Mouse (Mus musculus) stomach, embryonic 16.5 days (tissue): ENCODE results near the gene Tigd3. TPM values are rescaled to one million over a fixed set of nuclear protein-coding genes. Genes with fewer than 3 reads are reported as not detected.
A peak's percentile ranks its signal among the peaks of the same experiment; 100 is the strongest.

Source experiments
- ATAC-seq: fragments of 200-750 bp; cut with Nextera tagmentation; 2 replicates; pipeline ENCODE4 v1.8.0; 2017; ENCODE audit warnings: moderate number of reproducible peaks, moderate TSS enrichment; ENCODE audit not compliant: insufficient read depth, low FRiP score
- H3K27ac ChIP-seq: fragments of 300-500 bp; sonication (generic); 2 replicates; pipeline ENCODE4 v1.5.1; 2014; ENCODE audit warnings: low read length
- H3K27me3 ChIP-seq: fragments of 300-500 bp; sonication (generic); 2 replicates; pipeline ENCODE4 v1.6.1; 2014; ENCODE audit warnings: low read length, control low read depth, mixed read lengths; ENCODE audit not compliant: control insufficient read depth, insufficient read depth
- H3K36me3 ChIP-seq: fragments of 300-500 bp; sonication (generic); 2 replicates; pipeline ENCODE4 v1.6.1; 2014; ENCODE audit warnings: low read length; ENCODE audit not compliant: control insufficient read depth, insufficient read depth
- H3K4me1 ChIP-seq: fragments of 300-500 bp; sonication (generic); 2 replicates; pipeline ENCODE4 v1.6.1; 2014; ENCODE audit warnings: low read length, control low read depth, mixed read lengths; ENCODE audit not compliant: control insufficient read depth, insufficient read depth
- H3K4me2 ChIP-seq: fragments of 300-500 bp; sonication (generic); 2 replicates; pipeline ENCODE4 v1.6.1; 2014; ENCODE audit warnings: low read depth, low read length, mixed read lengths
- H3K4me3 ChIP-seq: fragments of 300-500 bp; sonication (generic); replicated peaks from 2 replicates; pipeline ENCODE4 v1.5.1; 2014; ENCODE audit warnings: mild to moderate bottlenecking, low read length
- H3K9ac ChIP-seq: fragments of 300-500 bp; sonication (generic); 2 replicates; pipeline ENCODE4 v1.6.1; 2014; ENCODE audit warnings: low read length
- H3K9me3 ChIP-seq: fragments of 300-500 bp; sonication (generic); replicated peaks from 2 replicates; pipeline ENCODE4 v1.6.1; 2016; ENCODE audit warnings: low read length, control low read depth; ENCODE audit not compliant: control insufficient read depth
- WGBS: fragments of 180-500 bp; shearing (Covaris S2); extraction: QIAGEN DNeasy Blood & Tissue Kit; methylation state at CpG from one replicate; pipeline ENCODE4 v1.1.7; 2014; 5-methylcytosine and 5-hydroxymethylcytosine counted together
- polyA plus RNA-seq: library from polyadenylated mRNA; unstranded; fragments of >200 nt; fragmentation: Nextera tagmentation; extraction: Ambion mirVana; gene quantifications from 2 replicates; pipeline ENCODE4 v1.2.1, GENCODE M21; 2015

The Tigd3 gene
- polyA plus RNA-seq, 1 experiment from 2014 or later = 1.8 TPM

GRCm38 (mm10) chr19:5852035-5852722 is 41.8 kb downstream of the Tigd3 start:
- H3K4me3 ChIP-seq = no peak overlapping the region
- H3K4me1 ChIP-seq = peaks cover 48% of the 10 kb centered on the region
- 73% methylated on average over 12 of the region's 12 CpGs for WGBS
- H3K4me2 ChIP-seq = no peak overlapping the region
- H3K9me3 ChIP-seq = no peaks in the 10 kb centered on the region
- H3K9ac ChIP-seq = peak overlapping the region; percentile 47
- H3K27me3 ChIP-seq = no peaks in the 10 kb centered on the region
- peak overlapping the region; percentile 76 for H3K27ac ChIP-seq
- H3K36me3 ChIP-seq = no peaks in the 10 kb centered on the region
- ATAC-seq = no peak

GRCm38 (mm10) chr19:5851481-5851971 is 42.4 kb downstream of the Tigd3 start:
- peak overlapping the region; percentile 22; the same call in 1 of the 2 replicates for H3K4me2 ChIP-seq
- peak overlapping the region; percentile 76 for H3K27ac ChIP-seq
- H3K27me3 ChIP-seq = no peaks in the 10 kb centered on the region
- ATAC-seq = no peak
- H3K36me3 ChIP-seq = no peaks in the 10 kb centered on the region
- H3K9ac ChIP-seq = peak overlapping the region; percentile 30
- 59% methylated on average over 5 of the region's 5 CpGs for WGBS
- no peaks in the 10 kb centered on the region for H3K9me3 ChIP-seq
- H3K4me1 ChIP-seq = peaks cover 53% of the 10 kb centered on the region
- no peak overlapping the region for H3K4me3 ChIP-seq

- Histone ChIP-seq H3K27me3 (no peaks in the 10 kb centered on the region), H3K27ac (no peak overlapping the region), H3K4me2 (no peak overlapping the region), H3K36me3 (no peaks in the 10 kb centered on the region), H3K4me1 (peaks cover 53% of the 10 kb centered on the region), H3K9ac (no peak overlapping the region), H3K9me3 (no peaks in the 10 kb centered on the region), H3K4me3 (no peak overlapping the region)
- 83% methylated on average over 3 of the region's 3 CpGs for WGBS
- ATAC-seq = no peak
Observed at GRCm38 (mm10) chr19:5850860-5851259, 43.1 kb downstream of the Tigd3 start.

- 22% methylated on average over 11 of the region's 11 CpGs for WGBS
- Histone ChIP-seq H3K36me3 (no peaks in the 10 kb centered on the region), H3K4me2 (peak overlapping the region; percentile 80), H3K4me1 (peaks cover 59% of the 10 kb centered on the region), H3K27me3 (no peaks in the 10 kb centered on the region), H3K9ac (peak overlapping the region; percentile 76; the same call in 1 of the 2 replicates), H3K27ac (peak overlapping the region; percentile 100), H3K9me3 (no peaks in the 10 kb centered on the region), H3K4me3 (peak overlapping the region; percentile 2; the same call in 1 of the 2 replicates)
- peak; percentile 30; the same call in 1 of the 2 replicates for ATAC-seq
Observed at GRCm38 (mm10) chr19:5849843-5850527, 44.0 kb downstream of the Tigd3 start.

- 29% methylated on average over 13 of the region's 13 CpGs for WGBS
- H3K4me3 ChIP-seq = peak overlapping the region; percentile 32
- peak overlapping the region; percentile 100 for H3K27ac ChIP-seq
- H3K27me3 ChIP-seq = no peaks in the 10 kb centered on the region
- no peaks in the 10 kb centered on the region for H3K36me3 ChIP-seq
- H3K4me2 ChIP-seq = peak overlapping the region; percentile 80
- peak overlapping the region; percentile 76 for H3K9ac ChIP-seq
- H3K9me3 ChIP-seq = no peaks in the 10 kb centered on the region
- ATAC-seq = no peak
- peaks cover 63% of the 10 kb centered on the region for H3K4me1 ChIP-seq
Observed at GRCm38 (mm10) chr19:5848826-5849672, 44.9 kb downstream of the Tigd3 start.

- ATAC-seq = no peak
- 27% methylated on average over 14 of the region's 14 CpGs for WGBS
Observed at GRCm38 (mm10) chr19:5848032-5848825, 45.7 kb downstream of the Tigd3 start.

GRCm38 (mm10) chr19:5847306-5847796 is 46.6 kb downstream of the Tigd3 start:
- 49% methylated on average over 4 of the region's 4 CpGs for WGBS
- Histone ChIP-seq H3K27ac (peak overlapping the region; percentile 100), H3K4me3 (peak overlapping the region; percentile 51), H3K4me1 (peaks cover 71% of the 10 kb centered on the region), H3K36me3 (no peaks in the 10 kb centered on the region), H3K27me3 (no peaks in the 10 kb centered on the region), H3K4me2 (peak overlapping the region; percentile 80), H3K9ac (peak overlapping the region; percentile 76), H3K9me3 (no peaks in the 10 kb centered on the region)
- ATAC-seq = no peak

More at GRCm38 (mm10) chr19:5848032-5848825, 45.7 kb downstream of the Tigd3 start:
- H3K27ac ChIP-seq = peak overlapping the region; percentile 100
- H3K4me1 ChIP-seq = peaks cover 65% of the 10 kb centered on the region
- H3K9me3 ChIP-seq = no peaks in the 10 kb centered on the region
- H3K27me3 ChIP-seq = no peaks in the 10 kb centered on the region
- H3K36me3 ChIP-seq = no peaks in the 10 kb centered on the region
- peak overlapping the region; percentile 80 for H3K4me2 ChIP-seq
- H3K4me3 ChIP-seq = peak overlapping the region; percentile 32
- H3K9ac ChIP-seq = peak overlapping the region; percentile 76
